Mouse (Mus musculus): Measurements from ENCODE around the gene Tmem179b. TPM values are rescaled to one million over a fixed set of nuclear protein-coding genes. Genes with fewer than 3 reads are reported as not detected.

Gene Tmem179b
- 30.6 TPM for polyA plus RNA-seq (2014; fragmentation: Illumina TruSeq; extraction: RNeasy Lipid Tissue Mini Kit (QIAGEN cat#74804); ENCODE audit: low read depth, low replicate concordance)

GRCm38 (mm10) chr19:8774086-8774835 is at the start of gene Tmem179b:
TSS of gene Tmem179b (minus strand) at chr19:8774467.

DNA sequence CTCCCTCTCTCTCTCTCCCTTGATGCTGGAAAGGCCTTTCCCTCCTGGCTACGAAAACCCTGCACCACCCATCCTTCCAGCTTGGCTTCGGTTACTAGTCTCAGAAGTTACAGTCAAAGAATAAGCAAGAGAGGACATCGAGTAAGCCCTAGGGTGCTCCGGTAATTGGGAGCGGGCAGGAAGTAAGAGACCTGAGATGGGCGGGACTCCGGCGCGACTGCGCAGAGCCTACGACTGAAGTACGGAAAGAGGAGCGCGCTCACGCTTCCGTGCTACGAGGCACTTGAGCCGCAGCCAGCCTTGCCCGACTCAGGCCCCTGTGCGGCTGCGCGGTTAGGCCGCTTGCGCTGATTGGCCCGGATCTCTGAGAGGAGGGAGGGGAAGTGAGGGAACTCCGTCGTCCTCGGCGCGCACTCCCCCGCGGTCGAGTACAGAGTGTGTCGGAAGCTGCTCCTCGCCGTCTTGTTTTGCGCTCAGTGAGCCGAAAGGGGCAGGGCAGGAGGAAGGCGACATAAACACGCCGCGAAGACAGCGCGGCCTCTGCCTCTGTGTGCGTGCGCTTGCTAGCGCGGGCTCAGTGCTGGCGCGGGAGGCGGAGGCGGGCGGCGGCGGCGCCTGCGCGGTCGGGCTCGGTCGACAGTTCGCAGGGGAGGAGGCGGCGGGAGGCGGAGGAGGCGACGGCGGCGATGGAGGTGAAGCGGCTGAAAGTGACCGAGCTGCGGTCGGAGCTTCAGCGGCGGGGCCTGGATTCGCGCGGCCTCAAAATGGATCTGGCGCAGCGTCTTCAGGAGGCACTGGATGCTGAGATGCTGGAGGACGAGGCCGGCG is 45.5 kb upstream of the Tmem179b start, which contains the start of gene Hnrnpul2:
Hnrnpul2 (plus strand) TSS at position 415 of the 828 bp plus-strand sequence.

DNA sequence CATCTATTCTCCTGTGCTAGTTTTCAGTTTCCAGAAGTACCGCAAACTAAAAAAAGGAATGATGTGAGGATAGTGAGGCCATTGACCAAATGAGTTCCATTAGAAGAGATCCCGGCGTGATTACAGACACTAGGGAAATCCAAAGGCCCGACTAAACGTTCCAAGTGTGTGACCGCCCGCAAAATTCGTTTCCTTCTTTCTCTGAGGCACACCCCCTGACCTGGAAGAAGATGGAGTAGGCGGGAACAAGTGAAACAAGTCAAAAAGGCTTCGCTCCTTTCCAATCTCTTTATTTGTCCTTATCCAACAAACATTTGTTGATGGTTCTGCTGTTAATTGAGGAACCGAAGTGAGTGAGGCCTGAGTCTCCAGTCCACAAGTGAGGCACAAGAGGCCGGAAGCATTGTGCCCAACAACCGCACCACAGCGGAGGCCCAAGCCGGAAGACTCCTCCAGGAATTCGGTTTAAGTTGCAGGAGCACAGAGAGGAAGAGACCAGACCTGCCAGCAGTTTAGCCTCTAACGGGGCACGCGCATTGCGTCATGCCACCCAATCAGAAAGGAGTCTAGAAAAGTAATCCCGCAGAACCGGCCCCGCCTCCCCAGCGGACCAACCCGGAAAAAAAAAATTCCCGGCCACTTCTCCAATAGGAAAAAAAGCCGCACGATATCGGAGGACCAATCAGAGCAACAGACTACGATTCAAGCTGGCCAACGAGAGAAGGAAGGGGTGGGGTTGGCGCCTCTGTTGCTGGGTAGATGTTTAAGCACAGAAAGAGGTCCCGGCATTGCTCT is 44.7 kb upstream of the Tmem179b start, which contains the start of gene Ttc9c:
Ttc9c (minus strand) TSS at position 533 of the 795 bp plus-strand sequence.

DNA sequence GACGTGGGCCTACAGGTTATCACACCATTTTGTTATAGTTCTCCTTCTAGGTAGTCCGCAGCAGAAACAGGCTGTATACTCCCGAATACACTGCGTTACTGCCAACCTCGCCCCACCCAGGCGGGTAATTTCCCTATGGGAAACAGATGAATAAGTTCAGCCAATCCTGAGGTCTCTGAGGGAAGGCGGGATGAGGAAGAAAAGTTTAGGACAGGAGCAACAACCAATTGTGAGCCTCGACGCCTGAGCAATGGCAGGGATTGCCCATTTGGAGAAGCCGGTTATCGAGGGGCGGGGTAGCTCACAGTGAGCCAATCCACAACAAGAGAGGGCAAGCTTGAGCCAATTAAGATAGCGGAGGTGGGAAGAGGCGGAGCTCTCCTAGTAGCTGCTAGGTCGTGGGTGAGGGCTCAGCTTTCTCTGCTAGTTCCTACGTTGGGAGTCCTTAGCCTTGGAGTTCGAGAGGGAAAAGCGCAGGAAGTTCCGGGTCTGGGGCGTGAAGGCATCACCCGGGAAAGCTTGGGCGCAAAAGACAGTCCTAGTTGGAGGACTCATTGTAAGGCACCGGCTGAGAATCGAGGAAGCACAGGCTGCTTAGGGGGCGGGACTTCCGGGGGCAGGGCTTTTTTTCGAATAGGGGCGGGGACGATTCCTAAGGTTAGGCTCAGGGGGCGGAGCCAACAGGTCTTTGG is 28.0 kb upstream of the Tmem179b start, which contains the start of gene Zbtb3:
Zbtb3 (plus strand) TSS at position 426 of the 692 bp plus-strand sequence.

DNA sequence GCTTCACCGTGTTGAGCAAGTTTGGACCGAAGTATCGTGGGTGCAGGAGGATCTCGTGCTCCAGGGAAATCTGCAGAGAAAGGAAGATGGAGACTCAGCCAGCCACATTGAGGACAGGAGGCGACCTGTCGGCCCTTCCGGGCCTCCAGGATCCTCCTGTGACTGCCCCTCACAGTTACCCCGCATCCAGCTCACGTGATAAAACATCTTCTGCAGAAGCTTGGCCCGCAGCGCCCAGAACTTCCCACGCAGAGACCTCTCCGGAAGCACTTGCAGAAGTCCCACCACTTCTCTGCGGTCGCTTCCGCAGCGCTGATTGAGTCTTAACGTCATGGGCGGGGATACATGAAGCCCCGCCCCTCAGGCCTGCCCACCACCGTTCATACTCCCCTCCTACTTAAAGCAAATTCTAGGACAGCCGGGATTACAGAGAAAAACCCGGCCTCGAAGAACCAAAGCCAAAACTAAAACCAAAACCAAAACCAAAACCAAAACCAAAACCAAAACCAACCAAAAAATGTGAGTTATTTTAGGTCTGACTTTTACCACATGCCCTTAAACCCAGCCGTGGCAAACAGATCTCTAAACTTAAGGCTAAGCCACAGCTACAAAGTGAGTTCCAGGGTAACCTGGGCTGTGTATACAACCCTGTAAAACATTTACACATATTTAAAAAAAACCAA is 24.1 kb upstream of the Tmem179b start, which contains the start of gene Polr2g:
Polr2g (minus strand) TSS at position 314 of the 683 bp plus-strand sequence.

GRCm38 (mm10) chr19:8786008-8786781 is 11.9 kb upstream of the Tmem179b start, which contains the start of gene Taf6l:
TSS of gene Taf6l (minus strand) at chr19:8786417.

GRCm38 (mm10) chr19:8770567-8771270 is 3.5 kb downstream of the Tmem179b start, which contains the start of gene Tmem223:
TSS of gene Tmem223 (plus strand) at chr19:8770996.

DNA sequence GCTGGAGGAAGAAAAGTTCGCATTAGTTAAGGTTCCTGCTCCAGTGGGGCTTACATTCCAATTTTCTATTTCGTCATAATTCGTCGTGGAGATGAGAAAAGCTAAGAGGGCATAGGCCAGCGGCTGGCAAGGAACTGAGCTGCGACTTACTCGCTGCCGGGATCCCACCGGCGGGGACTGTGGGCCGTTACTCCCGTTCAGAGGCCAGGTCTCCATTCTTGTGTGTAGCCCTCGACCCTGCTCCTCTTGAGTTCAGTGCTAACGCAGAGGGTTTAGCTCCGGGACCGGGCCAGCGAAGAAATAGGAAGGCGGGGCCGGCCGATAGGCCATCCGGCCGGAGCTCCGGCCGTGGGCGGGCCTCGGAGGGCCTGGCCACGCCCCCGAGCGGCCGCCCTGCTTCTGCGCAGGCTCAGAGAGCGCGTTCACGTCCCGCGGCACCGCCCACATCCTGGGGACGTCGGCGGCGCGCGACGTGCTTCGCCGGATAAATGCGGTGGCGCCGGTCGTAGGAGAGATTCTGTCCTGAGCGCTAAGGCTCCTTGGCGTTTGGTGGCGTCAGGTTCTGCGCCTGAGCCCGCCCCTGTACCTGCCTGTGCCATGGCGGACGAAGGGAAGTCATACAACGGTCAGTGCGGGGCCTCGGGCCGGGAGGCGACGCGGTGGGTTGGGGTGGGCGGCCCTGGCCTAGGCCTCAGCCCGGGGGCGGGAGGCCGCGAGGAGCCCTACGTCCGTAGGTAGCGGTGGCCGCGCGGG is 17.5 kb downstream of the Tmem179b start, which contains the start of gene Nxf1:
Nxf1 (plus strand) TSS at position 439 of the 753 bp plus-strand sequence.

GRCm38 (mm10) chr19:8741243-8741869 is 32.9 kb downstream of the Tmem179b start, which contains the start of gene Stx5a:
TSS of gene Stx5a (plus strand) at chr19:8741413.

DNA sequence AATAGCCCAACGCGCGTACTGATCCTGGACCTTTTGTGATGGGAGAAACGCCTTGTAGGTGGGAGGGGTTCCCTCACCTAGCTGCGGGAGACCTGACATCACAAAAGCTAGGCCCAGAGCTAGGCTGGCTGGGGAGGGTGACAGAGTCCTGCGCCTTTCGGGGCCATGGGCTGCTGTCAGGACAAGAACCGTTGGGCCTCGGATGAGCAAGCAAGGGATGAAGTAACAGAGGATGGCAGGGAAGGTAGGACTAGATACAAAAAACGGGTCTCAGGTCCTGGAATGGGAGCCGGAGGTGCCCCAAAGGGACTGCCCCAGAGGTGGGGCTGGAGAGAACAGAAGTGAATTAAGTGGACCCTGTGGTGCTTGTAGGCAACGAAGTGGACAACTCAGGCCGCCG is 33.7 kb downstream of the Tmem179b start, which contains the start of gene 1700092M07Rik:
1700092M07Rik (plus strand) TSS at position 116 of the 400 bp plus-strand sequence.

GRCm38 (mm10) chr19:8735389-8736159 is 38.7 kb downstream of the Tmem179b start, which contains the start of gene Wdr74:
TSS of gene Wdr74 (plus strand) at chr19:8735827.

DNA sequence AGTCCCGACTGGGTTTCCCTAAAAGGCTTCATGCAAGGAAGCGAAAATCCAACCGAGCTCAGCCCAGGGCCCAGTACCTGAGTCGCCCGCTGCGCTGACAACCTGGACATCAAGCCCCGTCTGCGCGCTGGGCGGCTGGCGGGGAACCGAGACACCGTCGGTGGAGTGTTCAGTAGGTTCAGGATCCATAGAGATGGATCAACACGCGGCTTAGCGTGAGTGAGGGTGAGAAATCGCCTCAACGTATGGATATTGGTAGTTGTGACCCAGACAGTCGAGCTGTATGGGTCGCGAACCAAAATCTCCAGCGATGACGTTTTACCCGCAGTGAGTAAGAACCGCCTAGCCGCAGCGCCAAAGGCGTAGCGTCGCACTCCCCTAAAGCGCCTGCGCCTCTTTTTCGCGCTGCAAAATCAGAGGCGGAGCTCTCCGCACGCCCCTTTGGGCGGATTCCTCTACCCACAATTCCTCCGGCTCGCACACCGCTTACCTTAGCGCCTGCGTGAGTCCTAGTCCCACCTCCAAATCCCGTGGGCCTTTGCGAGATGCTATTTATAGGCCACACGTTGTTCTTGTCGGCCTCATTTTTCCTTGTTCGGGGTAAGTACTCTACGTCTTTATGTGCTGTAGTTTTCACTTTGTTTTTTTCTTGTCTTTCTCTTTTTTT is 51.2 kb downstream of the Tmem179b start, which contains the start of gene Slc3a2:
Slc3a2 (minus strand) TSS at position 463 of the 667 bp plus-strand sequence.

